Mouse (Mus musculus): ENCODE measurements around the gene 9930021J03Rik.

9930021J03Rik gene

DNA sequence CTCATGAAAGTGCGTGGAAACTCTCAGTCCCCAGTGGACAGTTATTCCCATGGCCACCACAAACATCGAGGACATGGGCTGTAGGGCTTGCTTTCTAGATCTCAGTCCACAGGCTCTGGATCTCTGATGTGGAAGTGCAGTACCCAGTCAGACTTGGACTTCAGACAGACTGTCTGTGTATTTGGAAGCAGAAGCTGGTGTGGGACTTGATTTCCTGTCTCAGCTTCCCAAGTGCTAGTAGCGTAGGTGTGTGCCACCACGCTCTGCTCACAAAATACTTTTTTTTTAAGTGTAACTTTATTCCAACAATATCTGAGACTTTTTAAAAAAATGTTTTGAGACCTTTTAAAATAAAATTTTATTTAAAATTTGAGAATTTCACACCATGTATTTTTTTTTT, 109.5 kb downstream of the 9930021J03Rik start:
- DNase-seq (ENCODE audit: low read depth, low spot score), result no peak

- no peak for DNase-seq (ENCODE audit: low read depth, low spot score)
Observed at GRCm38 (mm10) chr19:29695071-29695470, 110.7 kb downstream of the 9930021J03Rik start.

DNA sequence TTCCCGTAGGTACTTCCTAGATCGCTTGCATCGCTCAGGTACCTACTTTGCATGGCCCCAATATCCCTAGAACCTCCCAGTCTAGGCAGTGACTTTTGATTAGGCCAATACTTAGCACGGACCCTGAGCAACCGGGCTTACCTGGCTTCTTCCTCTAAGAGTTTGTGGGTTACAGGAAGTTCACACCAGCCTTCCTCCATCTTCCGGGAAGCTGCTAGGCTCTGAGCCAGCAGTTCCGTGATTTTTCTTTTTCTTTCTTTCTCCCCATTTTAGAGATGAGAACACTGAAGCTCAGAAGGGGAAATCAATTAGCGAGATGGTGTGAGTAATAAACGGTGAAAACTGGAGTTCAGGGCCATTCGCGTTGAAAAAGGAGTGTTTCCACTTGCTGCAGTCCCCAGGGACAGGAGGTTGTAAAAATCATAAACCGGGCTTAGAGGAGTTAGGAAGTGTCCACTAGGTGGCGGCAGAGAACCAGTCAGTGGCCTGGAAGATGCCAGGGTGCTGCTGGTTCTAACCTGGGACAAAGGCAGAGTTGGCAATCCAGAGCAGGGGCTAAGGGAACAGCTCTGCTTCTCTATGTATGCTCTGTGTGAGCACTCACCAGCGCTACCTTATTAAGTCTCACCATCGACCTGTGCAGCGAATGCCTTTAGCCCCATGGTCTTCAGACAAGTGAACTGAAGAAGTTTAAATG, 121.8 kb downstream of the 9930021J03Rik start:
- DNase-seq (ENCODE audit: low read depth, low spot score), result peak; percentile 73

- DNase-seq (ENCODE audit: low read depth, low spot score), result no peak
Observed at GRCm38 (mm10) chr19:29680182-29681152, 125.3 kb downstream of the 9930021J03Rik start.

DNA sequence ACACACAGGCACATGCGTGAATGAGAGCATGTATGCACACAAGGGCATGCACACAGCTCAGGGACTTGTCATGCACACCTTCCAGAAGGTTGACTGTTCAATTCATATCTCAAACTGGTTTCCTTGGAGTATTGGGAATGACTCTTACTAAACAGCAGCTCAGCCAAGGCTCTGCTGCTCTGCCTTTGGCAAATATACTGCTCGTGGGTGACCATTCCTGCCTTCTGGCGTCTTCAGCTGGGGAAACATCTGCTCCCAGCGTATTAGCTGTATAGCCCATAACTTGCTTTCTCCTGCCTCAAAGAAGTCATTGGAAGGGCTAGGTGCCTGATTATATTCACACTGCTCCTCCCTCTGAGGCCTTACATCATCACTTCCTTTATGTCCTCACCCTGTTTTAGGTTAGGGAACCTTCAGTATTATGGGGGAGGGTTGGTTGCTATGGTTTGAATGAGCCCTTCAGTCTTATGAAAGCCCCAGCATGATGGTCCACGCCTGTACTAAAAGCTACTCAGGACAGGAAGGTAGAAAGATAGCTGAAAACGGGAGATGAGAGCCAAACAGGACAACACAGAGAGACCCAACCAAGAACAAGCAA, 127.5 kb downstream of the 9930021J03Rik start:
- DNase-seq (ENCODE audit: low read depth, low spot score), result no peak

DNA sequence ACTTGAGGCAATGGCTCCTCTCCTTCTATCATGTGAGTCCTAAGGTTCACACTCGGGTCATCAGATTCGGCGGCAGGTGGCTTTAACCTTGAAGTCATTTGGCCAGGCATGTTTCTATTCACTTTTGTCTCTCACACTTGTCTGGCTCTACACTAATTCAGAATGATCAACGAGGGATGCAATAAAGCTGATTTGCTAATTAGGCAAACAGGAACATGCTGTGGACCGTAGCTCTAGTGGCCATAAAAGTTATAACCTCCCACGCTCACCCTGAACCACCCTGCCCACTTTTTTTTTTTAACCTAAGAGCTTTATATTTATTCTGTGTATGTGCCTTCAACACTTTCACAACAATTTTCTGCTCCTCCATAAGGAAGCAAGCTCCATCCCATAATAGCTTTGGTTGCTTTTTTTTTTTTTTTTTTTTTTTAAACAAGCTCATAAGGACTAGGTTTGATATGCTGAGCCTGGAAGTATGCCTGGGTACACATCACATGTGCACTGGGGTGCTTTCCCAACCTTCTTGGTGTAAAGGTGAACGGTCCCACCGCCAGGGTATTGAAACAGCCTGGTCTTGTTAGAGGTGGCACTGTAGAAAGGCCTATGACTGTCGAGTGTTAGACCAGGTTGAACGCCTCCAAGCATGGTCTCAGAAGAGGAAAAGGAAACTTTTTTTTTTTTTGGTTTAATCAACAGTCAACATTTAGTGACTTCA, 129.2 kb downstream of the 9930021J03Rik start:
- no peak for DNase-seq (ENCODE audit: low read depth, low spot score)

DNA sequence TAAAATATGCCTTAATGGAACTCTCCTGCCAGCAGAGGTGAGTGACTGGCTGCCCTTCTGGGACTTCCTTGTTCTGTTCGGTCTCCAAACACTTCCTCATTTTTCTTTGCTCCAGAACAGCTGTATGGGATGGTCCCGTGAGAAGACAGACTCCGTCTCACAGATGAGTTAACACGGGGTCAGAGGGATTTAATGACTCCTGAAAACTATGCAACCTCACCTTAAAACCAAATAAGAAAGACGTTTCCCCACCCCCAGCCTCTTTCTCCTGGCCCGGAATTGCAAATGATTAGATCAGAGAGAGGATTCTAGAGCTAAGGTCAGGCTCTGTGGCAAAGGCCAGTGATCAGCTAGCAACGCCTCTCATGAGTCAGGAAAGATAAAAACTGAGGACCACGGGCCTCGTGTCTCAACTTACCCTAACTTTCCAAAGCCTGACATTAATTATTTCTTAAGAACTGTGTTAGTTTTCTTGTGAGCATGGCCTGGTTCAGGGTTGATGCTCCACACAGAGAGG, 130.2 kb downstream of the 9930021J03Rik start:
- no peak for DNase-seq (ENCODE audit: low read depth, low spot score)

DNA sequence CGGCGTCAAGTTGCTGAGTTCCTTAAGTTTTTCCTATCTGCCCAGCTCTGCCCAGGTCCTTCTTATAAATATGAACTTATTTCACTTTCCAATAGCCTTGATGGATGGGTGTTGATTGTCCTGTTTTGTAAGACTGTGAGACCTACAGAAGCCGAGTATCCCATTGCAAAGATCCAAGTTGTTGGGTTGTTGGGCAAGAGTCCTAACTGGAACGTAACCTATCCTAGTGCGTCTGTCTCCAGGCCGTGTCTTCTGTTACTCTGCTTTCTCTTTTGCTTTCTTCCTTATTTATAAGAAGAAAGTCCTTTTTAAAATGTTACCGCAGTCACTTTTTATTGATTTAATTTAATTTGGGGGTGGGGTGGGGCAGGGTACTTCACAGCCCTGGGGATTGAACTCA, 130.8 kb downstream of the 9930021J03Rik start:
- DNase-seq (ENCODE audit: low read depth, low spot score), result no peak

DNA sequence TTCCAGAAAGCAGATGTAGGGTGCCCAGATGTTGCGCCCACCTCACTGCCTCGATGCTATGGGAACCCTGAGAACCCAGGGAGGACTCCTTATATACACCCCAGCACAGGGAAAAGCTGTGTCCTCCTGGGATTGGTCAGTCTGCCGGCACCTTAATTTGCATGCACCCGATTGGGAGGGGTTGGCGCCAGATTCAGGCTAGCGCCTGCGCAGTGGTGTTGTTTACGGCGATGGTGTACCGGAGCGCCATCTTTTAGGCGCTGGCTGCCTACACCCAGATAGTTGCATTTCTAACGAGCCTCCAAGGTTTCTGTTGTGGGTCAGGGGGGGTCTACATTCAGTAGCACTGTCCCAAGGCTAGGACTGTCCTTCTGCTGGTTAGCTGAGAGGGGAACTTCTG, 133.1 kb downstream of the 9930021J03Rik start:
- DNase-seq (ENCODE audit: low read depth, low spot score), result no peak

DNA sequence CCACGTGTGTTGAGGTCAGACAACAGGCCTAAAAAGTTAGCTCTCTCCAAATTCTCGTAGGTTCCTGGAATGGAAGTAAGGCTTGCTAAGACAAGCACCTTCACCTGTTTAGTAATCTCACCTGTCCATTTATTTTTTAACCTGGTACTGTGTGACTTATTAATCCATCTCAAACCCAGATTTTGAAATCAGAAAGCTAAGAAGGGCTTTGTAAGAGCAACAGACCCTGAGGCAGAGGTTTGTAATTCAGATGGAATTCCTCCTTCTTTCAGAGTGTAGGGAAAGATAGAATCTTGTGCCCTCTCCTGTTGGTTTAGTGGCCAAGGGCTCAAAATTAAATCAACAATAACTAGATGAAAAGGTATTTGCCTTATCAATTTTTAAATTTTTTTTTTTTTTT, 134.6 kb downstream of the 9930021J03Rik start:
- no peak for DNase-seq (ENCODE audit: low read depth, low spot score)

DNA sequence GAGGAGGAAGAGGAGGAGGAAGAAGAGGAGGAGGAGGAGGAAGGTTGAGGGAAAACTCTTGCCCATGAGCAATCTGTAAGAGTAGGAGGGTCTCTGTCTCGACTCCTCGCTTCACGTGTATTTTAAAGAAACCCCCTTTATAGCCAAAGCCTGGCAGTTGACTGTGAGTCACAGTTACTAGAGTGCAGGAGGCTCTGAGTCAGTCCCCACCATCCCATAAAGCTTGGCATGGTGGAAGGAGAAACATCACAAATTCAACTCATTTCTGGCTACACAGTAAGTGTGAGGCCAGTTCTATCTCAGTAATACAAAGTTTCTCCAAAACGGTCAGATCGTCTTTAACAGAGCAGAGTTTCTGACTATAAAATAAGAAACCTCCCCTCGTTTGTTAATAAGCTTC, 135.5 kb downstream of the 9930021J03Rik start:
- DNase-seq (ENCODE audit: low read depth, low spot score), result no peak

DNA sequence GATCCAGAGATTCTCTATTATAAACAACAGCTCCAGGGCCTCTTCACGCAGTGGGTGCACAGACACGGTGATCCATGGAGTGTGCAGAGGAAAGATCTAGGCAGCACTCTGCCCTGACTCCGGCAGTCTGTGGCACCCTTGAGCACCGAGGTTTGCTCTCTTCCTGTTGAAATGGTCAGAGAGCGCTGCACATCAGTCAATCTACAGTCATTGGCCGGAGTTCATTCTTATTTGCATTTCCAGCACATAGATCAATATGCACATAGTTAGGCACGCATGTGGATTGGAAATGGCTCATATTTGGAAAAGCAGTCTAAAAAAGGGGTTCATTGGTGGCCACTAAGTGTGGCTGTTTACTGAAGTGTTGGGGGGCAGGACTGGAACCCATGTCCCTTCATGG, 137.7 kb downstream of the 9930021J03Rik start:
- no peak for DNase-seq (ENCODE audit: low read depth, low spot score)

DNA sequence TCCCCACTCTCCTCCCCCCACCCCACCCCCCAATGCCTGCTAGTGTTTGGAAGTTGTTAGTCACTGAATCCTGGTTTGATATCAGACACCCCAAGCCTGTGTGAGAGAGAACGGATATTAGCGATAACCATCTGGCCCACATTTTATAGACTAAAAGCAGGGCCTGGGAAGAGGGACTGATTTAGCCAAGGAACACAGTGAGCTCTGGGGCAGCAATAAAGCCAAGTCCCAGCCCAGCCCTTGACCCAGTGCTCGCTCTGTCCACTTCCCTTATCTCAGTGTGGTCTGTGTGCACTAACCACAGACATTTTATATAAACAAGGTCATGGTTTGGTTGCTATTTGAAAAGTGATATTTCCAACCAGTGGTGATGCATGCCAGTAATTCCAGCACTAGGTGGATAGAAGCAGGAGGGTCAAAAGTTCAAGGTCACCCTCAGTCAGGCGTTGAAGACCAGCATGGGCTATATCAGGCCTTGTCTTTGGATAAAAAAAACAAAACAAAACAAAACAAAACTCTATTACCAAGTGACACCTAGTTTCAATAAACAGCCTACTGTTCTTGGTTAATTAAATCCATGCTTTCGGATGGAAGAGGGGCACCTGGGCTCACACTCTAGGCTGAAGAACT, 138.7 kb downstream of the 9930021J03Rik start:
- no peak for DNase-seq (ENCODE audit: low read depth, low spot score)

DNA sequence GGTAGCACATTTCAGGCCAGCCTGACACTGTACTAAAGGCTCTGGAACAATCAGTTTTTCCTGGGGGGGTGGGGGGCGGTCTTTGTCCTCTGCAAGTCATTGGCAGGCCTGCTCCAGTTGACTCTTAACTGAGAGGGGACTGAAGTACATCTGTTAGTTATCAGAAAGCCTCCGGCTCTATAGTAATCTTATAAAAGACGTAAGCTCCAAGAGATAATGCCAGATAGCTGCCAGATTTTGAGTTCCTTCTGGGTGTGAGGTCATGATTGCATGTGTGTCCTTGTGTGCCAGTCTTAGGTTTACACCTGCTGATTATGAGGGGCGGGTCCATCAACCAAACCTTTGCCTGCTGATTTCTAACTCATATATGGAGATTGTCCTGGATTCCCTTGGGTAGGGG, 139.6 kb downstream of the 9930021J03Rik start:
- DNase-seq (ENCODE audit: low read depth, low spot score), result no peak

- no peak for DNase-seq (ENCODE audit: low read depth, low spot score)
Observed at GRCm38 (mm10) chr19:29664934-29665333, 140.9 kb downstream of the 9930021J03Rik start.
